Mouse (Mus musculus) myocyte (in vitro differentiated cells): ENCODE measurements at regions not wholly inside any gene's neighbourhood (a gene's known extent, or its start where the extent isn't known, plus 50 kb on each side); places are given as distances from the start of the nearest gene placed in this dataset.
A peak's percentile ranks its signal among the peaks of the same experiment; 100 is the strongest.

ENCODE experiments used
- H3K27me3 ChIP-seq: one replicate; pipeline ENCODE4 v1.6.1; 2011; ENCODE audit not compliant: control insufficient read depth, insufficient read depth, insufficient read length
- H3K36me3 ChIP-seq: one replicate; pipeline ENCODE4 v1.6.1; 2011; ENCODE audit not compliant: control insufficient read depth, insufficient read depth
- H3K4me2 ChIP-seq: one replicate; pipeline ENCODE4 v1.6.1; 2011; ENCODE audit warnings: low read depth, control low read depth
- H3K4me3 ChIP-seq: one replicate; pipeline ENCODE4 v1.5.1; 2011; ENCODE audit warnings: mild to moderate bottlenecking, control low read depth, moderate library complexity
- H3K79me2 ChIP-seq: one replicate; pipeline ENCODE4 v1.6.1; 2011; ENCODE audit not compliant: control insufficient read depth, insufficient read depth
- H3ac ChIP-seq: one replicate; pipeline ENCODE4 v1.6.1; 2011; ENCODE audit not compliant: control insufficient read depth, insufficient read length
- CEBPB ChIP-seq: IDR thresholded peaks from 2 replicates; pipeline ENCODE4 v1.6.1; 2011; ENCODE audit warnings: mild to moderate bottlenecking, moderate library complexity; ENCODE audit not compliant: poor library complexity, insufficient read depth, severe bottlenecking
- E2F4 ChIP-seq: IDR thresholded peaks from one replicate; pipeline ENCODE4 v1.6.1; 2011; ENCODE audit warnings: mild to moderate bottlenecking, control low read depth, moderate library complexity; ENCODE audit not compliant: insufficient read depth
- MAX ChIP-seq: IDR thresholded peaks from one replicate; pipeline ENCODE4 v1.6.1; 2011; ENCODE audit warnings: low read depth, mild to moderate bottlenecking, control low read depth
- MYOD1 ChIP-seq, 3 experiments: IDR thresholded peaks; one replicate each; pipeline ENCODE4 v1.6.1; 2011; ENCODE audit warnings: control low read depth in 2 of 3, low read depth in 2 of 3, mild to moderate bottlenecking in 2 of 3, moderate library complexity in 1 of 3; ENCODE audit not compliant: insufficient read length in 2 of 3, control insufficient read depth in 1 of 3
- MYOG ChIP-seq, 3 experiments: IDR thresholded peaks; one replicate each; pipeline ENCODE4 v1.6.1; 2011; ENCODE audit warnings: control low read depth in 2 of 3, low read depth in 2 of 3, mild to moderate bottlenecking in 2 of 3; ENCODE audit not compliant: insufficient read length in 2 of 3, control insufficient read depth in 1 of 3, insufficient read depth in 1 of 3
- POLR2A ChIP-seq: IDR thresholded peaks from one replicate; pipeline ENCODE4 v1.6.1; 2011; ENCODE audit warnings: low read depth, mild to moderate bottlenecking, control low read depth, moderate library complexity; ENCODE audit not compliant: insufficient read length
- POLR2AphosphoS2 ChIP-seq: IDR thresholded peaks from one replicate; pipeline ENCODE4 v1.6.1; 2011; ENCODE audit warnings: low read depth, control low read depth; ENCODE audit not compliant: insufficient read length
- REST ChIP-seq: IDR thresholded peaks from one replicate; pipeline ENCODE4 v1.6.1; 2011; ENCODE audit warnings: mild to moderate bottlenecking, control low read depth, moderate library complexity; ENCODE audit not compliant: insufficient read depth, insufficient read length
- SRF ChIP-seq: IDR thresholded peaks from one replicate; pipeline ENCODE4 v1.6.1; 2011; ENCODE audit warnings: low read depth; ENCODE audit not compliant: control insufficient read depth, insufficient read length
- TCF12 ChIP-seq: IDR thresholded peaks from one replicate; pipeline ENCODE4 v1.6.1; 2011; ENCODE audit warnings: mild to moderate bottlenecking, control low read depth; ENCODE audit not compliant: poor library complexity, insufficient read depth, severe bottlenecking
- TCF3 ChIP-seq: IDR thresholded peaks from one replicate; pipeline ENCODE4 v1.6.1; 2011; ENCODE audit warnings: low read depth, control low read depth; ENCODE audit not compliant: insufficient read length
- USF1 ChIP-seq: IDR thresholded peaks from one replicate; pipeline ENCODE4 v1.6.1; 2011; ENCODE audit warnings: low read depth, mild to moderate bottlenecking, control low read depth, moderate library complexity

DNA sequence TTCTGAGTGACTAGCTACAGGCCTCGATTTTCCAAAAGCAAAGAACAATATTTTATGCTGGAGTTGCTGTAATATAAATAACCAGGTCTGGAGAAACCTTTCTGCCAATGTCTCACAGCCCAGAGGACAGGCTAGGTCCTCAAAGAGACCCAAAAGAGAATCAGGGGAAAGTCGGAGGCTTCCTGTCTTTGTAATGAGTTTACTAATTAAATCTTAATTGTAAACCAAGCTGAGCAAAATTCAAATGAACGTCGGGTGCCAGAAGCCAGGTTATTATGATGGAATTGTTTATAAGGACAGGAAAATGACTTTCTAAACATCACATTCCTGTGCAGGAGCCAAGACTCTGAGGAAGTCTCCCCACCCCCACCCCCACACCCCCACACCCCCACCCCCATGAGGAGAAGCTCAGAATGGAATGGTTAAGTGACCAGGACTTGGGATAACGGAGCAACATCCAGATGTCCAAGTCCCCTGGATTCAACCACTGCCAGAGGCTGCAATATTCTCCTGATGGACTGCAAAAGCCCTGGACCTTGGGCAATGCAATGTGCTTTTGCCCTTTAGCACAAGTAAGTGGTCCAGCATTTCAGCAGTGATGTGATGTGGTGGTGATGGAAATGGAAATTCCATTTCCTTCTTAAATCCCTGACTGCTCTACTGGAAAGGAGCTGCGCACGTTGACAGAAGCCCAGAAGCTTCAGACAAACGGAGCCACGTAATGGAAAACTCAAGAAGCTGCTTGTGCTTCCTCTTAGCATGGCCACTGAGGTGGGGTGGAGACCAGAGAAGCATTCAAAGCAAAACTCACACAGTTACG lies 333.1 kb upstream of the 4930412O13Rik start:
- no peaks in the 10 kb centered on the region for H3K27me3 ChIP-seq
- H3K36me3 ChIP-seq: no peaks in the 10 kb centered on the region
- TF ChIP-seq E2F4 (no peak), REST (no peak), CEBPB (no peak), POLR2AphosphoS2 (no peak)
- H3K4me2 ChIP-seq: no peak overlapping the region
- no peaks in the 10 kb centered on the region for H3K79me2 ChIP-seq
- no peak overlapping the region for H3ac ChIP-seq
- H3K4me3 ChIP-seq: no peak overlapping the region

DNA sequence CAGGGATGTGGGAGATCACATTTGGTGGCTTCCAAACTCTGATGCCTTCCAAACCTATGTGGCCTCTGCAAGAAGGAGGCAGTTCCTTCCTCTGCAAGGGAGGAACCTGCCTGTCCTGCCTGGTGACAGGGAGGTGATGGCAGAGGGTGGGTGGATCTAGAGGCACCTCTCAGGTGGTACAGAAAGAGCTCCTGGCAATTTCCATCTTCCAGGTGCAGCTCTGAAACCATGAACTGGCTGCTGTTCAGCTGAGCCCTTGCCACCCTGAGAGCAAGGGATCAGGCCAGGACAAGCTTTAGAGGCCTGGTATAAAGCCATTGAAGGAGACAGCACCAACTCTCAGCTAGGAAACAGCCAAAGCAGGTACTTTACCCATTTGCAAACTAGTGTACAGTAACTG lies 327.7 kb upstream of the 4930412O13Rik start:
- no peak for TF ChIP-seq POLR2AphosphoS2
- no peak for TF ChIP-seq CEBPB
- TF ChIP-seq SRF: no peak
- no peak for TF ChIP-seq POLR2A
- TF ChIP-seq USF1: no peak
- no peak for TF ChIP-seq TCF3
- TF ChIP-seq MYOD1 (IDR thresholded peaks at IDR 0.05; ENCODE audit: control insufficient read depth in 1 of 3, insufficient read length in 2 of 3, low read depth in 2 of 3): no peak
- no peak for TF ChIP-seq MAX
- H3K36me3 ChIP-seq: no peaks in the 10 kb centered on the region
- H3K4me3 ChIP-seq: no peak overlapping the region
- H3K79me2 ChIP-seq: no peaks in the 10 kb centered on the region
- no peaks in the 10 kb centered on the region for H3K27me3 ChIP-seq
- no peak overlapping the region for H3K4me2 ChIP-seq
- H3ac ChIP-seq: no peak overlapping the region

DNA sequence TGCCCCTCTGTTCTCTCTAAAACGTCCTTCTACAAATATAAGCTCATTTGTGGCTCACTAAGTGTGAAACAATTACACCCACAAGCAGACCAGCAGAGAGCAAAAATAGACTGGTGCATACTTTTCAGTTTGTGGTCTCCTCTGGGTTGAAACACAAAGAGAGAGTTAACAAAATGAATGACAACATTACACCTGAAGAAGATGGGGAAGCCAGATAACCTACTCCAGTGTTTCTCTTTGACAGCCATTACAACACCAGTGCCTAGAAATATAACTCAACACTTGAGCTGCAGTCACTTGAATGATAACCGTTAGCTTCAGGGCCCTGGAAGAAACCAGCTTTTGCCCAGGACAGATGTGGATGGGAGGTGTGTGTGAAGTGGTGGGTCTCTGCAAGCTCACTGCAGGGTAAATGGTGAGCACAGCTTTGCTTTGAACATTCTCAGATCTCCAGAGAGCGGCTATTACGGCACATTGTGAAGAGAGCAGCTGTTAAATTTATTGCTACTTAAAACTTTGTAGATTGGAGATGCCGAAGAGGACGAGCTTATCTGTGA lies 316.5 kb upstream of the 4930412O13Rik start:
- H3K27me3 ChIP-seq: no peaks in the 10 kb centered on the region
- TF ChIP-seq REST: no peak
- no peak for TF ChIP-seq SRF
- no peak for TF ChIP-seq MAX
- TF ChIP-seq MYOG (IDR thresholded peaks at IDR 0.05; ENCODE audit: control insufficient read depth in 1 of 3, insufficient read depth in 1 of 3, insufficient read length in 2 of 3, low read depth in 2 of 3): no peak
- TF ChIP-seq E2F4: no peak
- TF ChIP-seq USF1: no peak
- no peak for TF ChIP-seq CEBPB
- no peak for TF ChIP-seq MYOD1 (IDR thresholded peaks at IDR 0.05; ENCODE audit: control insufficient read depth in 1 of 3, insufficient read length in 2 of 3, low read depth in 2 of 3)
- no peak for TF ChIP-seq TCF12
- no peak for TF ChIP-seq TCF3
- TF ChIP-seq POLR2AphosphoS2: no peak
- TF ChIP-seq POLR2A: no peak
- no peaks in the 10 kb centered on the region for H3K79me2 ChIP-seq
- no peak overlapping the region for H3K4me2 ChIP-seq
- H3ac ChIP-seq: no peak overlapping the region
- no peak overlapping the region for H3K4me3 ChIP-seq
- no peaks in the 10 kb centered on the region for H3K36me3 ChIP-seq

DNA sequence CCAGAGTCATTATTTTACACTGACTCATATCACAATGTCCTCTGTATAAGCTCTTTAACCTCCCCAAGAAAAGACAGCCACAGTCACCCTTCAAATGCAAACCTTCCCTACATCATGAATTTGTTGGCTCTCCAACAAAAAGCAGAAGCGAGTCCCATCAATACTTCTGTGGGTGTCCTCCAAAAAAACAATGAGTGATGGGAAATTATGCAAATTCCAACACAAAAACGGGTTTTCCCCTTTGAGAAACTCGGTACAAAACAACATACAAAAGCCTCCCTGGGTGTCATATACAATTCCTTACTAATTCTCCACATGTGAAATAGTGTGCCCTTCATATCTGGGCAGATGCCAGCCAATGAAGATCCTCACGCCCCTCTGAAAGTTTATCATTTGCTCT lies 311.8 kb upstream of the 4930412O13Rik start:
- H3K4me2 ChIP-seq: no peak overlapping the region
- no peaks in the 10 kb centered on the region for H3K79me2 ChIP-seq
- no peak overlapping the region for H3ac ChIP-seq
- no peaks in the 10 kb centered on the region for H3K27me3 ChIP-seq
- no peak overlapping the region for H3K4me3 ChIP-seq
- H3K36me3 ChIP-seq: no peaks in the 10 kb centered on the region
- TF ChIP-seq SRF (no peak), MYOD1 (IDR thresholded peaks at IDR 0.05; ENCODE audit: control insufficient read depth in 1 of 3, insufficient read length in 2 of 3, low read depth in 2 of 3) (no peak), MAX (no peak), MYOG (IDR thresholded peaks at IDR 0.05; ENCODE audit: control insufficient read depth in 1 of 3, insufficient read depth in 1 of 3, insufficient read length in 2 of 3, low read depth in 2 of 3) (no peak), TCF3 (no peak), TCF12 (no peak), POLR2AphosphoS2 (no peak), REST (no peak)

DNA sequence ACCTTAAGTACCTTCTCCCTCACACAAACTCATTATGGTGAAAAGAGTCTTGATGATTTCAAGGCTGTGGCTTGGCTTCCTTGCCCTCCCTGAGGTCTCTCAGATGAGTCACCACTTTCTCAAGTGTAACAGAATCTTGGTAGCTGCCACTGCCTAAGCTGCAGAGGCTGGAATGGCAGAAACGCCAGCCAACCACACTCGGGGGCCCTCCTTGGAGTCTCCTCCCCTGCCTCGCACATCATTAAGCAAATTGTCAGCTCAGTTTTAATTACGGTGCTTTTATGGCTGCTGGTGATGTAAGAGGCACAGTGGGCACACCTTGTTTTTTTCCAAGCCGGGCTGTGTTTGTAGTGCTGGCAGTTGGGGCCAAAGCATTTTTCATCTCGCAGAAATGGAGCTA lies 306.9 kb upstream of the 4930412O13Rik start:
- H3K4me3 ChIP-seq: no peak overlapping the region
- peak overlapping the region; percentile 25 for H3K4me2 ChIP-seq
- TF ChIP-seq USF1: no peak
- TF ChIP-seq POLR2A: no peak
- TF ChIP-seq MYOD1 (IDR thresholded peaks at IDR 0.05; ENCODE audit: control insufficient read depth in 1 of 3, insufficient read length in 2 of 3, low read depth in 2 of 3): no peak
- no peak for TF ChIP-seq MAX
- TF ChIP-seq POLR2AphosphoS2: no peak
- no peak for TF ChIP-seq TCF3
- TF ChIP-seq SRF: no peak
- no peak for TF ChIP-seq E2F4
- no peak for TF ChIP-seq TCF12
- TF ChIP-seq REST: no peak
- TF ChIP-seq MYOG (IDR thresholded peaks at IDR 0.05; ENCODE audit: control insufficient read depth in 1 of 3, insufficient read depth in 1 of 3, insufficient read length in 2 of 3, low read depth in 2 of 3): no peak
- TF ChIP-seq CEBPB: no peak
- no peaks in the 10 kb centered on the region for H3K79me2 ChIP-seq
- H3K36me3 ChIP-seq: no peaks in the 10 kb centered on the region
- H3K27me3 ChIP-seq: no peaks in the 10 kb centered on the region
- no peak overlapping the region for H3ac ChIP-seq
